In genomic region chr10:87868349-87869053, GRCm38 (mm10) we compare ENCODE assay signal across 15 mouse cellular contexts.
"Had no signal": no experiment of that assay in that cellular context is flagged by ENCODE, and none has a peak within 500 bp of the region (broad histone marks: within the 10 kb centered on the region; RNA-seq: fewer than 3 reads in every experiment).

No protein-coding gene starts in this region.

- H3K27ac ChIP-seq: left cerebral cortex, adult 2 months; limb, embryonic 15.5 days; liver, embryonic 12.5 days; macrophage; midbrain, embryonic 12.5 days had no signal

- H3K36me3 ChIP-seq: liver, embryonic 12.5 days; midbrain, embryonic 12.5 days had no signal

- H3K9me3 ChIP-seq: limb, embryonic 15.5 days; liver, embryonic 12.5 days; megakaryocyte, embryonic 14.5 days; midbrain, embryonic 12.5 days had no signal

- H3K4me2 ChIP-seq: limb, embryonic 15.5 days; liver, embryonic 12.5 days; lung, embryonic 14.5 days; midbrain, embryonic 12.5 days had no signal

- ATAC-seq: liver, embryonic 12.5 days had no signal

- H3K9ac ChIP-seq: limb, embryonic 15.5 days; liver, embryonic 12.5 days; lung, embryonic 14.5 days; midbrain, embryonic 12.5 days had no signal

- H3K27me3 ChIP-seq: liver, embryonic 12.5 days; megakaryocyte, embryonic 14.5 days; midbrain, embryonic 12.5 days had no signal

- DNase-seq: kidney, adult 8-10 months; kidney, postnatal 25 days; lung, embryonic 14.5 days; lung, postnatal 14 days; right cerebral cortex, adult 18-20 months; right cerebral cortex, postnatal 4 days; spleen, adult 18-20 months; thymus, adult 18-20 months; thymus, postnatal 14 days had no signal

- H3K4me1 ChIP-seq: liver, embryonic 12.5 days; megakaryocyte, embryonic 14.5 days; midbrain, embryonic 12.5 days had no signal

- H3K4me3 ChIP-seq: left cerebral cortex, adult 2 months; limb, embryonic 15.5 days; liver, embryonic 12.5 days; megakaryocyte, embryonic 14.5 days; midbrain, embryonic 12.5 days had no signal
